Mouse (Mus musculus): ENCODE data around the gene Hoxd13. TPM values are rescaled to one million over a fixed set of nuclear protein-coding genes. Genes with fewer than 3 reads are reported as not detected.

Hoxd13 gene
- polyA plus RNA-seq, 1 experiment from 2014 or later, result not detected

DNA sequence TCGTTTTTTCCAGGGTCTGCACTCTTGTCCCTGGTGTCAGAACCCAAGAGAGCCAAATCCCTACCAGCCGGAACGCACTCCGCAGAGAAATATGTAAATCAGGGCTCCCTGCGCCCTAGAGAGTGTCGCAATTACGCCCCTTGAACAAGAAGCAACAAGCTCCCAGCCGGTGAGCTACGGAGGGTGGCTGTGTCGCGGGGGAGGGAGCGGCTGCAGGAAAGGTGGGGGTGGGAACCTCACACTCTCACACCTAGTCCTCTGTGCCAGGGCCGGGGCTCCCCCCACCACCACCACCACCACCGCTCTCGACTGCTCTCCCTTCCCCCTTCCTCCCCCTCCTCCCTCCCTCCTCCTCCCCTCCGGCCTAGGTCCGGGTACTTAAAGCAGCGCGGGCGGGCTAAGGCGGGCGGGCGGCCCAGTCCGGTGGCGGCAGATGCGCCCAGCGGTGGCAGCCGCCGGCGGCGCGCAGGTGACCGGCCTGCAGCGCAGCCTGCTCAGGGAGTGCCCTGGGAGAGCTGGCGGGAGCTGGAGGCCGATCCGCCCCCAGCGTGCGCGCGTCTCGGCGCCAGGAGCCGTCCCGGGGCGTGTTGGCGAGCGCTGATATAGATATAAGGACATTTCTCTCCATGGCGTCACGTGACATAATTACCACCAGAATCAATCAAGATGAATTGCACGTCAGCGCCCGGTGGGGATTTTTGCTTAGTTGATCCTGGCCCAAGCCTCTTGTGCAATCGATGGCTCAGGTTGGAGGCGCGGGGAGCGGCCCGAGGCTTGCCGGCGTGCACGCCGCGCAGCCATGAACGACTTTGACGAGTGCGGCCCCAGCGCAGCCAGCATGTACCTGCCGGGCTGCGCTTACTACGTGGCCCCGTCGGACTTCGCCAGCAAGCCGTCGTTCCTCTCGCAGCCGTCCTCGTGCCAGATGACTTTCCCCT lies 13.8 kb downstream of the Hoxd13 start:
- no peak overlapping the region for H3K9ac ChIP-seq (ENCODE audit: low read depth, low read length)
- H3K36me3 ChIP-seq (ENCODE audit: control insufficient read depth, insufficient read depth), result no peaks in the 10 kb centered on the region

DNA sequence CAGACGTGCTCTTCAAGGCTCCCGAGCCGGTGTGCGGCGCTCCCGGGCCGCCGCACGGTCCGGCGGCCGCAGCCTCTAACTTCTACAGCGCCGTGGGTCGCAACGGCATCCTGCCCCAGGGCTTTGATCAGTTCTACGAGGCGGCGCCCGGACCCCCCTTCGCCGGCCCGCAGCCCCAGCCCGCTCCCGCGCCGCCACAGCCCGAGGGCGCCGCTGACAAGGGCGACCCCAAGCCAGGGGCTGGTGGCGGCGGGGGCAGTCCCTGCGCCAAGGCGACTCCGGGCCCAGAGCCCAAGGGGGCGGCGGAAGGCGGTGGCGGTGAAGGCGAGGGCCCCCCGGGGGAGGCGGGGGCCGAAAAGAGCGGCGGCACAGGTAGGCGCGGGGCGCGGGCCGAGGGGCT lies 14.7 kb downstream of the Hoxd13 start:
- WGBS, result under 1% methylated on average over 48 of the region's 51 CpGs

More for the DNA sequence above, 13.8 kb downstream of the Hoxd13 start:
- TF ChIP-seq CTCF (IDR thresholded peaks at IDR 0.05; ENCODE audit: low read depth), result no peak
- Histone ChIP-seq H3K4me1 (replicated peaks; ENCODE audit: control insufficient read depth, insufficient read depth, low read length) (no peaks in the 10 kb centered on the region), H3K27ac (ENCODE audit: low read depth, low read length) (no peak overlapping the region), H3K9me3 (ENCODE audit: control insufficient read depth) (no peaks in the 10 kb centered on the region), H3K4me2 (replicated peaks; ENCODE audit: low read depth) (peak overlapping the region; percentile 60), H3K27me3 (replicated peaks; ENCODE audit: control insufficient read depth, insufficient read depth, low read length) (peaks cover 99% of the 10 kb centered on the region), H3K4me3 (ENCODE audit: low read depth, low read length) (peak overlapping the region; percentile 40)
- 1% methylated on average over 78 of the region's 78 CpGs for WGBS
- peak; percentile 39; the same call in 1 of the 2 replicates for ATAC-seq

DNA sequence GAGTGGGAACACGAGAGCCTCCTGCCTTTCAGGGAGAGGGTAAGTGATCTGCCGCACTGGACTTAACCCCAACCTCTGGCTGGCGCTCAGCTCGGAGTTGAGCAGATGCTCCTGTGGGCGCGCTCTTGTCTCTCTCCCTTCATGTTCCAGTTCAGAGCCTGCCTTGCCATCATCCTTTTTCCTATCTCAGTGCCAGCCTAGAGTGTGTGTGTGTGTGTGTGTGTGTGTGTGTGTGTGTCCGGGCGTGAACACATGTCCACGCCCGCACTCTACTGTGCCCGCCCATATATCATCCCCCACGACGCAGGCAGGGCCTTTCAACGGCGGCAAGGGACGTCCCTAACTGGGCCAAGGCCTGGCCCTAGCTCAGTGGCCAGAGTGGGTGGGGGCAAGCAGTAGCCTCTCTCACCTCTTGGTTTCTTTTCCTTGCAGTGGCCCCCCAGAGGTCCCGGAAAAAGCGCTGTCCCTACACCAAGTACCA lies 15.4 kb downstream of the Hoxd13 start:
- H3K27me3 ChIP-seq (replicated peaks; ENCODE audit: control insufficient read depth, insufficient read depth, low read length), result peaks cover 99% of the 10 kb centered on the region
- TF ChIP-seq CTCF (IDR thresholded peaks at IDR 0.05; ENCODE audit: low read depth), result no peak
- H3K4me2 ChIP-seq (replicated peaks; ENCODE audit: low read depth), result no peak overlapping the region
- H3K4me1 ChIP-seq (replicated peaks; ENCODE audit: control insufficient read depth, insufficient read depth, low read length), result no peaks in the 10 kb centered on the region
- H3K9ac ChIP-seq (ENCODE audit: low read depth, low read length), result no peak overlapping the region
- no peak overlapping the region for H3K27ac ChIP-seq (ENCODE audit: low read depth, low read length)
- no peaks in the 10 kb centered on the region for H3K9me3 ChIP-seq (ENCODE audit: control insufficient read depth)
- no peaks in the 10 kb centered on the region for H3K36me3 ChIP-seq (ENCODE audit: control insufficient read depth, insufficient read depth)
- WGBS, result 2% methylated on average over 18 of the region's 18 CpGs
- peak overlapping the region; percentile 40 for H3K4me3 ChIP-seq (ENCODE audit: low read depth, low read length)
- no peak for ATAC-seq

More for the DNA sequence above, 14.7 kb downstream of the Hoxd13 start:
- Histone ChIP-seq H3K4me1 (replicated peaks; ENCODE audit: control insufficient read depth, insufficient read depth, low read length) (no peaks in the 10 kb centered on the region), H3K27ac (ENCODE audit: low read depth, low read length) (no peak overlapping the region; the same call in 1 of the 2 replicates), H3K36me3 (ENCODE audit: control insufficient read depth, insufficient read depth) (no peaks in the 10 kb centered on the region), H3K9ac (ENCODE audit: low read depth, low read length) (no peak overlapping the region), H3K4me3 (ENCODE audit: low read depth, low read length) (peak overlapping the region; percentile 40), H3K9me3 (ENCODE audit: control insufficient read depth) (no peaks in the 10 kb centered on the region), H3K27me3 (replicated peaks; ENCODE audit: control insufficient read depth, insufficient read depth, low read length) (peaks cover 99% of the 10 kb centered on the region), H3K4me2 (replicated peaks; ENCODE audit: low read depth) (peak overlapping the region; percentile 60)
- no peak for ATAC-seq
- TF ChIP-seq CTCF (IDR thresholded peaks at IDR 0.05; ENCODE audit: low read depth), result no peak

DNA sequence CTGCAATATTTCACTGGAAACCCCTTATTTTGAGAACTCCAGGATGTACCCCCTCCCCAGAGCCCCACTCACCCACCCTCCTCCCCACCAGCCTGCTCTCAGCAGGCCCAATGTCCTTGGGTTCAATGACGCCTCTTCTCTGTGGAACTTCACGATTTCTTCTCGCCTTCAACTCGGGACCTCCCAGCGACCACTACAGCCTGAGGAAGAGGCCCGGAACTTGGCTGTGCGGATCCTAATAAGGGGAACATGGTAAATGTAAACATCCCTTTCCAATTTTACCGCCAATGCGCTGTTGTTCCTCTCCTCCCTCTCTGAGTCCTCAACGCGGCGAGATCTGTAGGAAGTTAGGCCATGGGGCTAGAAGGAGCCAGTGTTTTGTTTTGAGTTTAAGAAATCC lies 16.0 kb downstream of the Hoxd13 start:
- no peak for TF ChIP-seq CTCF (IDR thresholded peaks at IDR 0.05; ENCODE audit: low read depth)
- Histone ChIP-seq H3K9ac (ENCODE audit: low read depth, low read length) (no peak overlapping the region), H3K4me1 (replicated peaks; ENCODE audit: control insufficient read depth, insufficient read depth, low read length) (no peaks in the 10 kb centered on the region), H3K36me3 (ENCODE audit: control insufficient read depth, insufficient read depth) (no peaks in the 10 kb centered on the region), H3K4me2 (replicated peaks; ENCODE audit: low read depth) (no peak overlapping the region), H3K9me3 (ENCODE audit: control insufficient read depth) (no peaks in the 10 kb centered on the region), H3K4me3 (ENCODE audit: low read depth, low read length) (no peak overlapping the region), H3K27ac (ENCODE audit: low read depth, low read length) (no peak overlapping the region), H3K27me3 (replicated peaks; ENCODE audit: control insufficient read depth, insufficient read depth, low read length) (peaks cover 99% of the 10 kb centered on the region)
- WGBS, result 6% methylated on average over 12 of the region's 12 CpGs
- no peak for ATAC-seq

DNA sequence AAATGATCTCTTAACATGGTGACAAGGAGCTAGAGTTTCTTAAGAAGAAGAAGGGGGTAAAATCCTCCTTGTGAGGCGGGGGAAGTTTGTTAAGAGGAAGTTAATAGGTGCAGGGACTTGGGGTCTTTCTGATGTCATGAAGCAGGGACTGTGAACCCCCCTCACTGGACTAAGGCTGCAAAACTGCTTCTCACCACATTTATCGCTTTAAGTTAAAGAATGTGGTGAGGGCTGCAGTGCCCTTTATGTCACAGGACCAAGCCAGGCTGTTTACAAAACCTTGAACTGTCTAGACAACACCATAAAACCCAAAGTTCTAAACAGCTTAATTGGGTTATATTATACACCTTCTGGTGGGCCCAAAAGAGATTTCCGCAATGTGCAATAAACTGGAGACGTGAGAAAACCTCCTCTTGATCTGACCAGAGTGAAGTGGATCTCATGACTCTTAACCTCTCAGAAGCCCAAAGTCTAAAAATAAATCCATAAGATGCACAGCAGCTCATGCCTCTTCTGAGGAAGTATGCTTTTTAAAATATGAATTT lies 17.0 kb downstream of the Hoxd13 start:
- Histone ChIP-seq H3K27ac (ENCODE audit: low read depth, low read length) (no peak overlapping the region), H3K27me3 (replicated peaks; ENCODE audit: control insufficient read depth, insufficient read depth, low read length) (peaks cover 99% of the 10 kb centered on the region), H3K9me3 (ENCODE audit: control insufficient read depth) (no peaks in the 10 kb centered on the region), H3K4me3 (ENCODE audit: low read depth, low read length) (no peak overlapping the region), H3K4me2 (replicated peaks; ENCODE audit: low read depth) (no peak overlapping the region), H3K36me3 (ENCODE audit: control insufficient read depth, insufficient read depth) (no peaks in the 10 kb centered on the region), H3K9ac (ENCODE audit: low read depth, low read length) (no peak overlapping the region), H3K4me1 (replicated peaks; ENCODE audit: control insufficient read depth, insufficient read depth, low read length) (no peaks in the 10 kb centered on the region)
- no peak for TF ChIP-seq CTCF (IDR thresholded peaks at IDR 0.05; ENCODE audit: low read depth)
- 12% methylated on average over 4 of the region's 4 CpGs for WGBS
- ATAC-seq, result no peak

DNA sequence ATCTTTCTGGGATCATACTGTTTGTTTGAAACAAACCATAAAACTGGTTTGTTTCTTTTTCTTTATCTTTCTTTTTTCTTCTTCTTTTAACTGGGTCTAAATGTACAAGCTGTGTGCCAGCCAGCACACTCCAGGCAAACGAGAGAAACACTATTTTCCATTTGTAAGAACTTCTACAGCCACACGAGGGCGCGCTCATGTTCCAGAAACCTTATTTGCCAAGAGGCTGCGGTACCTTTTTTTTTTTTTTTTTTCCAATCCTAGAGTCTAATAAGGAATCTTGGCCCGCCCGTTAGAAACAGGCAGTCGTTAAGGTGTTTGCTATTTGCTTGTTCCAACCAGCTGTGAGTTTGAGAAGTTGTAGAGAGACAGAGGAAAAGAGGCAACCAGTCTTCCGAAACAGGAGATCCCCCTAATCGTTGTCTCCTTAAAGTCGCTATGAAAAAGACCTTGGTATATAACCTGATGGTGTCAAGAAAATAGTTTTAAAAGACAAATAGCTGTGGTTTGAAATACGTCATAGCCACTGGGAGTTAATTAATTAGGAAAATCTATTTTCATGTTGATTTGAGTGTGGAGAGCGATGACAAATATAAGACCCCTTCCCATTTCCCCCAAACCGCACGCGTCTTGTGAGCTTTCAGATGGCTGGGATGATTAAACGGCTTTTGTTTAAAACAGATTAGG lies 18.3 kb downstream of the Hoxd13 start:
- Histone ChIP-seq H3K4me3 (ENCODE audit: low read depth, low read length) (no peak overlapping the region), H3K27ac (ENCODE audit: low read depth, low read length) (no peak overlapping the region), H3K4me1 (replicated peaks; ENCODE audit: control insufficient read depth, insufficient read depth, low read length) (no peaks in the 10 kb centered on the region), H3K9ac (ENCODE audit: low read depth, low read length) (no peak overlapping the region), H3K4me2 (replicated peaks; ENCODE audit: low read depth) (no peak overlapping the region), H3K36me3 (ENCODE audit: control insufficient read depth, insufficient read depth) (no peaks in the 10 kb centered on the region), H3K27me3 (replicated peaks; ENCODE audit: control insufficient read depth, insufficient read depth, low read length) (peaks cover 97% of the 10 kb centered on the region), H3K9me3 (ENCODE audit: control insufficient read depth) (no peaks in the 10 kb centered on the region)
- TF ChIP-seq CTCF (IDR thresholded peaks at IDR 0.05; ENCODE audit: low read depth), result peak; percentile 74
- 8% methylated on average over 17 of the region's 17 CpGs for WGBS
- no peak for ATAC-seq
